Comparison of ENCODE assay signal across 8 mouse cellular contexts in the genomic region with DNA sequence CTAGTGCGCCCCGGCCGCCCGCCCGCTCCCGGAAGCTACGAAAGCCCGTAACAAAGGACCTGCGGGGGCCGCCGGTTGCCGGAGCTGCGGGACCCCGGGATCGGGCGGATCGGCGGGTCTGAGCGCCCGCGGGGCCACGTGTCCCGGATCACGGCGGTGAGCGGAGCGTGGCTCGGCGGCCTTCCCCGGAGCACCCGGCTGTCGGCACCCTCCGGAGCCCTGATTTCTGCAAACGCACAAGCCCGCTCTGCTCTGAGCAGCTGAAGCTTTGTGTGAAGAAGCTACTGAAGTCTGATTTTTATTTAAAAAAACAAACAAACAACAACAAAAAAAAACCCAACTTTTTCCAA. TPM values are rescaled to one million over a fixed set of nuclear protein-coding genes. Genes with fewer than 3 reads are reported as not detected.
A peak's percentile ranks its signal among the peaks of the same experiment; 100 is the strongest.
DNase-seq lines count a peak whose midpoint lies in the region; ATAC-seq lines count a peak whose summit lies in the region.

No protein-coding gene starts in this region.

- H3K9ac ChIP-seq in heart, embryonic 14.5 days (ENCODE audit: low read length): peak overlapping the region; percentile 86
- H3K9ac ChIP-seq in hindbrain, embryonic 11.5 days (ENCODE audit: low read depth, low read length): peak overlapping the region; percentile 91

- under 1% methylated on average over 35 of the region's 35 CpGs for WGBS in heart, embryonic 14.5 days
- under 1% methylated on average over 34 of the region's 35 CpGs for WGBS in hindbrain, embryonic 11.5 days
- WGBS in midbrain, embryonic 10.5 days: 0% methylated on average over 35 of the region's 35 CpGs

- ATAC-seq in heart, embryonic 14.5 days (ENCODE audit: insufficient number of reproducible peaks, insufficient read depth, low FRiP score, low read depth): no peak
- no peak for ATAC-seq in hindbrain, embryonic 11.5 days (ENCODE audit: low FRiP score)

- peak overlapping the region; percentile 95 for H3K4me2 ChIP-seq in heart, embryonic 14.5 days (ENCODE audit: low read length)
- H3K4me2 ChIP-seq in hindbrain, embryonic 11.5 days (replicated peaks; ENCODE audit: low read depth, low read length): peak overlapping the region; percentile 65; the same call in 1 of the 2 replicates

- H3K27ac ChIP-seq in heart, embryonic 14.5 days (replicated peaks in 1 of 2; ENCODE audit: control insufficient read depth in 1 of 2, insufficient read depth in 1 of 2, low read depth in 2 of 2, low read length in 2 of 2): peak overlapping the region; percentile 64 to 76
- H3K27ac ChIP-seq in hindbrain, embryonic 11.5 days (ENCODE audit: low read depth, low read length): peak overlapping the region; percentile 83
- H3K27ac ChIP-seq in midbrain, embryonic 10.5 days (replicated peaks): peak overlapping the region; percentile 97

- H3K36me3 ChIP-seq in heart, embryonic 14.5 days (ENCODE audit: control insufficient read depth, insufficient read depth, low read length): peaks cover 32% of the 10 kb centered on the region
- no peaks in the 10 kb centered on the region for H3K36me3 ChIP-seq in hindbrain, embryonic 11.5 days (ENCODE audit: control insufficient read depth, insufficient read depth, low read length)
- H3K36me3 ChIP-seq in midbrain, embryonic 10.5 days: peaks cover 28% of the 10 kb centered on the region

- no peaks in the 10 kb centered on the region for H3K9me3 ChIP-seq in heart, embryonic 14.5 days (ENCODE audit: control insufficient read depth, low read length)
- no peaks in the 10 kb centered on the region for H3K9me3 ChIP-seq in hindbrain, embryonic 11.5 days (ENCODE audit: control insufficient read depth, low read length)
- H3K9me3 ChIP-seq in midbrain, embryonic 10.5 days (replicated peaks): no peaks in the 10 kb centered on the region

- intact Hi-C loops in heart, postnatal 36 days (cut with DNase I): loop anchor here (5.0 to 10.0 kb wide), 3 partner anchors 446 to 1899 kb away; partner anchors contain the start of genes Cog6, Foxo1 and Setd7

- no peak for DNase-seq in heart, postnatal 36 days
- DNase-seq in MEL-GATA-1-ER (ENCODE audit: extremely low read depth, low read depth) (peak; percentile 11), MN1 (ENCODE audit: low spot score) (no peak)
- no peak for DNase-seq in hindbrain, embryonic 11.5 days (ENCODE audit: low spot score)
- DNase-seq in midbrain, embryonic 10.5 days (ENCODE audit: low spot score): no peak
- DNase-seq in spleen, adult 12 weeks (ENCODE audit: low spot score): no peak
- DNase-seq in gastrocnemius, postnatal 10 days: no peak

- H3K27me3 ChIP-seq in heart, embryonic 14.5 days (ENCODE audit: control insufficient read depth, insufficient read depth, low read length): no peaks in the 10 kb centered on the region
- H3K27me3 ChIP-seq in hindbrain, embryonic 11.5 days (ENCODE audit: control insufficient read depth, insufficient read depth, low read length): no peaks in the 10 kb centered on the region
- H3K27me3 ChIP-seq in midbrain, embryonic 10.5 days (ENCODE audit: low read depth, poor library complexity, severe bottlenecking): no peaks in the 10 kb centered on the region

- H3K4me1 ChIP-seq in heart, embryonic 14.5 days (ENCODE audit: control insufficient read depth in 2 of 2, insufficient read depth in 2 of 2, low read length in 2 of 2): peaks cover 2 to 35% of the 10 kb centered on the region in 2 experiments
- H3K4me1 ChIP-seq in hindbrain, embryonic 11.5 days (replicated peaks; ENCODE audit: control insufficient read depth, insufficient read depth, low read length): peaks cover 7% of the 10 kb centered on the region; the same call in 1 of the 2 replicates
- peaks cover 41% of the 10 kb centered on the region for H3K4me1 ChIP-seq in midbrain, embryonic 10.5 days

- H3K4me3 ChIP-seq in heart, embryonic 14.5 days (ENCODE audit: control insufficient read depth in 1 of 2, insufficient read depth in 1 of 2, low read depth in 1 of 2, low read length in 2 of 2): peak overlapping the region; percentile 80 to 100
- H3K4me3 ChIP-seq in hindbrain, embryonic 11.5 days (ENCODE audit: low read depth, low read length): peak overlapping the region; percentile 66
- peak overlapping the region; percentile 93 for H3K4me3 ChIP-seq in midbrain, embryonic 10.5 days

RNA-seq across cellular contexts. Expression of gene Proser1, which starts 0.3 kb away (rescaled TPM):
- 11.4 and 13.3 TPM in 2 replicates for polyA plus RNA-seq in heart, embryonic 14.5 days (2014; fragmentation: Nextera tagmentation; extraction: Ambion mirVana)
- 10 to 100 TPM in 1 of 2 experiments, 1 to 10 TPM in 1; 7.6 to 11.0 TPM for total RNA-seq in heart, postnatal 36 days (2021)
- 25.5 and 30.2 TPM in 2 replicates for polyA plus RNA-seq in hindbrain, embryonic 11.5 days (2014; fragmentation: Nextera tagmentation; extraction: Ambion mirVana)
- polyA plus RNA-seq in midbrain, embryonic 10.5 days (2016; fragmentation: Nextera tagmentation; extraction: Ambion mirVana): 22.1 and 23.0 TPM in 2 replicates
- total RNA-seq in gastrocnemius, postnatal 10 days (2021): 10 to 100 TPM in 1 of 2 experiments, 1 to 10 TPM in 1; 9.6 to 11.9 TPM

RNA-seq across cellular contexts. Expression of gene Nhlrc3, which starts 0.6 kb away (rescaled TPM):
- polyA plus RNA-seq in heart, embryonic 14.5 days (2014; fragmentation: Nextera tagmentation; extraction: Ambion mirVana): 7.0 and 7.7 TPM in 2 replicates
- 1 to 10 TPM; 5.5 to 6.6 TPM for total RNA-seq in heart, postnatal 36 days (2021)
- 8.2 and 9.6 TPM in 2 replicates for polyA plus RNA-seq in hindbrain, embryonic 11.5 days (2014; fragmentation: Nextera tagmentation; extraction: Ambion mirVana)
- polyA plus RNA-seq in midbrain, embryonic 10.5 days (2016; fragmentation: Nextera tagmentation; extraction: Ambion mirVana): 11.4 and 12.0 TPM in 2 replicates
- 1 to 10 TPM; 4.1 to 5.2 TPM for total RNA-seq in gastrocnemius, postnatal 10 days (2021)

RNA-seq across cellular contexts. Expression of gene Stoml3, which starts 24.7 kb away (rescaled TPM):
- 0.11 TPM in 1 of 2 replicates, not detected in the other for polyA plus RNA-seq in heart, embryonic 14.5 days (2014; fragmentation: Nextera tagmentation; extraction: Ambion mirVana)
- not detected for total RNA-seq in heart, postnatal 36 days (2021)
- polyA plus RNA-seq in hindbrain, embryonic 11.5 days (2014; fragmentation: Nextera tagmentation; extraction: Ambion mirVana): not detected in 2 replicates
- polyA plus RNA-seq in midbrain, embryonic 10.5 days (2016; fragmentation: Nextera tagmentation; extraction: Ambion mirVana): not detected in 2 replicates
- not detected for total RNA-seq in gastrocnemius, postnatal 10 days (2021)
